Mouse (Mus musculus) heart, postnatal 0 days (tissue): ENCODE measurements at regions not wholly inside any gene's neighbourhood (a gene's known extent, or its start where the extent isn't known, plus 50 kb on each side); places are given as distances from the start of the nearest gene placed in this dataset.

Source experiments
- ATAC-seq: fragments of 200-750 bp; cut with Nextera tagmentation; 2 replicates; pipeline ENCODE4 v1.8.0; 2017; ENCODE audit warnings: low read depth, moderate number of reproducible peaks, moderate library complexity; ENCODE audit not compliant: insufficient read depth
- DNase-seq: peaks from one replicate; pipeline ENCODE4 v3.0.0-alpha.2; 2016; ENCODE audit warnings: low spot score
- H3K27ac ChIP-seq: fragments of 300-500 bp; sonication (generic); 2 replicates; pipeline ENCODE4 v1.5.1; 2014; ENCODE audit warnings: low read depth, mild to moderate bottlenecking
- H3K27me3 ChIP-seq: fragments of 300-500 bp; sonication (generic); 2 replicates; pipeline ENCODE4 v1.6.1; 2014; ENCODE audit warnings: low read length, mixed read lengths; ENCODE audit not compliant: control insufficient read depth, insufficient read depth
- H3K36me3 ChIP-seq: fragments of 300-500 bp; sonication (generic); replicated peaks from 2 replicates; pipeline ENCODE4 v1.6.1; 2014; ENCODE audit warnings: low read length, mixed read lengths; ENCODE audit not compliant: control insufficient read depth, insufficient read depth
- H3K4me1 ChIP-seq: fragments of 300-500 bp; sonication (generic); 2 replicates; pipeline ENCODE4 v1.6.1; 2014; ENCODE audit warnings: antibody characterized with exemption; ENCODE audit not compliant: control insufficient read depth, insufficient read depth
- H3K4me2 ChIP-seq: fragments of 300-500 bp; sonication (generic); 2 replicates; pipeline ENCODE4 v1.6.1; 2014; ENCODE audit warnings: low read depth, mild to moderate bottlenecking, low read length, moderate library complexity
- H3K4me3 ChIP-seq: fragments of 300-500 bp; sonication (generic); 2 replicates; pipeline ENCODE4 v1.5.1; 2014; ENCODE audit warnings: low read depth, low read length
- H3K9ac ChIP-seq: fragments of 300-500 bp; sonication (generic); replicated peaks from 2 replicates; pipeline ENCODE4 v1.6.1; 2014; ENCODE audit warnings: low read depth, low read length, mixed read lengths
- H3K9me3 ChIP-seq: fragments of 300-500 bp; sonication (generic); replicated peaks from 2 replicates; pipeline ENCODE4 v1.6.1; 2016; ENCODE audit warnings: low read length; ENCODE audit not compliant: control insufficient read depth
- CTCF ChIP-seq: IDR thresholded peaks from 2 replicates; pipeline ENCODE4 v1.5.1; 2016; ENCODE audit warnings: antibody characterized with exemption, control low read depth, low read depth
- EP300 ChIP-seq: IDR thresholded peaks from 2 replicates; pipeline ENCODE4 v1.6.1; 2016; ENCODE audit warnings: antibody characterized with exemption, low read depth
- WGBS: fragments of 180-500 bp; shearing (Covaris S2); extraction: QIAGEN DNeasy Blood & Tissue Kit; methylation state at CpG from one replicate; pipeline ENCODE4 v1.1.7; 2014; 5-methylcytosine and 5-hydroxymethylcytosine counted together

- ATAC-seq = no peak
- no peaks in the 10 kb centered on the region for H3K36me3 ChIP-seq
- H3K27ac ChIP-seq = no peak overlapping the region
- H3K9ac ChIP-seq = no peak overlapping the region
- H3K9me3 ChIP-seq = no peaks in the 10 kb centered on the region
- TF ChIP-seq EP300 (no peak), CTCF (no peak)
- no peak for DNase-seq
- no peak overlapping the region for H3K4me2 ChIP-seq
- no peak overlapping the region for H3K4me3 ChIP-seq
- H3K4me1 ChIP-seq = no peaks in the 10 kb centered on the region
- no peaks in the 10 kb centered on the region for H3K27me3 ChIP-seq
- WGBS = 78% methylated on average over 12 of the region's 12 CpGs
Observed at GRCm38 (mm10) chr4:95476071-95476724, 81.1 kb upstream of the Fggy start.

DNA sequence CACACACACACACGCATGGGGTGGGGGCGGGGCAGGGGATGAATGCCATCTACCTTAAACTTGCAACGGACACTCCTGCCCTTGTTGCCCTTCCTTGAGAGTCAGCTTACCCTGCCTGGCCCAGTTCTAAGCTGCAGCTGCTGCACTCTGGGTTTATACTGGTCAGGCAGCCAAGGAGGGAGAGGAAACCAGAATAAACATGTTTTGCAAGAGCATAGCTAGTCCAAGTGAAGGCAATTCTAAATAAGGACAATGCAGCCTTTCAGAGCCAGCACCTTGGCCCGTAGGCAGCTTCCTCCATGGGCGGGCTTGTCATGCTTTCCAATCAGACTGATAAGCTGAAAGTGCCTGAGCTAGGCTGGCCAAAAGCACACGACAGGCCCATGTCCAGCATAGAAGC lies 73.7 kb upstream of the Fggy start:
- H3K9ac ChIP-seq = no peak overlapping the region
- TF ChIP-seq EP300 = no peak
- no peak for TF ChIP-seq CTCF
- peak; percentile 64 for ATAC-seq
- peak; percentile 39 for DNase-seq
- no peak overlapping the region for H3K4me2 ChIP-seq
- no peaks in the 10 kb centered on the region for H3K4me1 ChIP-seq
- H3K27me3 ChIP-seq = no peaks in the 10 kb centered on the region
- H3K36me3 ChIP-seq = no peaks in the 10 kb centered on the region
- H3K27ac ChIP-seq = no peak overlapping the region
- 34% methylated on average over 6 of the region's 6 CpGs for WGBS
- no peak overlapping the region for H3K4me3 ChIP-seq
- no peaks in the 10 kb centered on the region for H3K9me3 ChIP-seq

DNA sequence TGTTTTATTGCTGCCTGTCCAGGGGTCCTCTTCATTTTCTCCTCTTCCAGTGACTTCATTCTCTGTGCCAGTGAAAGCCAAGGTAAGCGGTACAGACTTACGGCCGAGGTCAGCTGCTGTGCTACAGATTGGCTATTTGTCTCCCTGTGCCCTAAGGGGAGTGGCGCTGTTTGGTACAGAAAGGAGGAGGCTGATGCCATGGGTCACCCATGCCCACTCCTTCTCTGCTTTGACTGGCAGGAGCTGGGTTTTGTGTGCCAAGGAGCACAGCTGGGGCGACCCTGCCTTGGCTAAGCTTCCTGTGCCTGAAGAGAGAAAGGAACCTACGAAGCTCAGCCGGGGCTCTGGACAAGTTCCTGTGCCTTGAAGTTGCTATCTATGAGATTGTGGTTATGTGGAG lies 70.0 kb upstream of the Fggy start:
- H3K27me3 ChIP-seq = no peaks in the 10 kb centered on the region
- DNase-seq = no peak
- no peak for TF ChIP-seq EP300
- no peak for TF ChIP-seq CTCF
- H3K4me1 ChIP-seq = no peaks in the 10 kb centered on the region
- H3K9me3 ChIP-seq = no peaks in the 10 kb centered on the region
- H3K27ac ChIP-seq = no peak overlapping the region
- no peak for ATAC-seq
- H3K4me2 ChIP-seq = no peak overlapping the region
- WGBS = 60% methylated on average over 7 of the region's 7 CpGs
- no peak overlapping the region for H3K4me3 ChIP-seq
- no peaks in the 10 kb centered on the region for H3K36me3 ChIP-seq
- H3K9ac ChIP-seq = no peak overlapping the region

DNA sequence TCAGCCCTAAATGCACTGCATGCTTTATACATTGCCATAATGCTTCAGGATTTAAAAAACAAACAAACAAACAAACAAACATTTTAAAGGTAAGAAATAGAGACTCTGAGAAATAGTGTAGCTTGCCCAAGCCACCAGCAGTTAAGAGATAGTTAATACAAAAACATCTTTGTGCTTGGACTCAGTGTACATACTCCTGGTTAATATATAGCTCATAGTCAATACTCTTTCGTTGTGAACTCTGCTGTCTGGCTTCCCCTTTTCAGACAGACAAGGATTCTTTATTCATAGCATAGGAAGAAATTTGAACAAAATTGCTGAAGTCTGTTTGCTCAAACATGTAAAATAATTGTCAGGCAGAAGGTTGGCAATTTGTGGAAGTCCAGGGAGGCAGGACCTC lies 69.3 kb upstream of the Fggy start:
- Histone ChIP-seq H3K4me1 (no peaks in the 10 kb centered on the region), H3K9ac (no peak overlapping the region), H3K4me3 (no peak overlapping the region), H3K27ac (no peak overlapping the region), H3K27me3 (no peaks in the 10 kb centered on the region), H3K9me3 (no peaks in the 10 kb centered on the region), H3K36me3 (no peaks in the 10 kb centered on the region), H3K4me2 (no peak overlapping the region)
- no peak for TF ChIP-seq EP300
- no peak for TF ChIP-seq CTCF
- no peak for ATAC-seq
- 73% methylated on average over 1 of the region's 1 CpGs for WGBS
- no peak for DNase-seq

- 86% methylated on average over 2 of the region's 2 CpGs for WGBS
- Histone ChIP-seq H3K4me3 (no peak overlapping the region), H3K9ac (no peak overlapping the region), H3K27ac (no peak overlapping the region), H3K4me2 (no peak overlapping the region), H3K9me3 (no peaks in the 10 kb centered on the region), H3K4me1 (no peaks in the 10 kb centered on the region), H3K36me3 (no peaks in the 10 kb centered on the region), H3K27me3 (no peaks in the 10 kb centered on the region)
- ATAC-seq (no peak), DNase-seq (no peak)
- no peak for TF ChIP-seq CTCF
- TF ChIP-seq EP300 = no peak
Observed at GRCm38 (mm10) chr4:95489059-95489458, 68.2 kb upstream of the Fggy start.

DNA sequence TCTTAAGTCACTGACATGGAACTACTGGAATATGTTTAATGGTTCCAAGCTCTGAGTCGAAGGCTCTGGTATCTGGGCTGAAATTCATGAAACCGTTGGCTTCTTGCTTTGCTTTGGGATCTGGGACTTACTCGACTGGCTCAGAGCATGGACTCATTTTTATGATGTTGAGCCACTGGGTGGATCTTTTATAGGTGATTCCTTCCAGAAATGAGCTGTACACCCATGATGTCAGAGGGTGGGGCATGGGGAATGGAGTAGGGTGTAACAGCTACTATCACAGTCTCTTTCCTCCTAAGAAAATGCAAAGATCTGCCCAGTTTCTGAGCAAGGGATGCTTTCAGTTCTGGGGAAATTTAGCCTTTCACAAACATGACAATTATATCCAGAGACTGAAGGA lies 57.0 kb upstream of the Fggy start:
- TF ChIP-seq CTCF (no peak), EP300 (no peak)
- no peak for DNase-seq
- no peak for ATAC-seq

More for the DNA sequence above, 57.0 kb upstream of the Fggy start:
- H3K27ac ChIP-seq = no peak overlapping the region
- H3K4me3 ChIP-seq = no peak overlapping the region
- no peaks in the 10 kb centered on the region for H3K9me3 ChIP-seq
- H3K4me1 ChIP-seq = no peaks in the 10 kb centered on the region
- no peak overlapping the region for H3K4me2 ChIP-seq
- WGBS = 61% methylated on average over 3 of the region's 3 CpGs
- no peaks in the 10 kb centered on the region for H3K36me3 ChIP-seq
- H3K27me3 ChIP-seq = no peaks in the 10 kb centered on the region
- no peak overlapping the region for H3K9ac ChIP-seq
